Mouse (Mus musculus) CH12.LX (cell line): ENCODE measurements at regions not wholly inside any gene's neighbourhood (a gene's known extent, or its start where the extent isn't known, plus 50 kb on each side); places are given as distances from the start of the nearest gene placed in this dataset.

Experiments used
- DNase-seq: peaks from one replicate; pipeline ENCODE4 v3.0.0-alpha.2; 2013; ENCODE audit errors: extremely low read depth
- H3K27ac ChIP-seq: 2 replicates; pipeline ENCODE4 v1.5.1; 2012; ENCODE audit warnings: low read depth, mild to moderate bottlenecking, control low read depth, moderate library complexity; ENCODE audit not compliant: insufficient read depth
- H3K27me3 ChIP-seq: replicated peaks from 2 replicates; pipeline ENCODE3; 2012; ENCODE audit warnings: inconsistent platforms
- H3K36me3 ChIP-seq, 2 experiments: replicated peaks in 1 of 2; 2 replicates each; pipeline versions ENCODE3 to v1.6.1; 2012; ENCODE audit warnings: inconsistent platforms in 1 of 2, low read length in 1 of 2, mild to moderate bottlenecking in 1 of 2, mixed read lengths in 1 of 2, moderate library complexity in 1 of 2; ENCODE audit not compliant: control insufficient read depth in 1 of 2, insufficient read depth in 1 of 2
- H3K4me1 ChIP-seq, 2 experiments: 2 replicates each; pipeline ENCODE4 v1.6.1; 2012; ENCODE audit warnings: inconsistent platforms in 1 of 2, moderate library complexity in 1 of 2; ENCODE audit not compliant: insufficient read depth in 2 of 2, control insufficient read depth in 1 of 2
- H3K4me2 ChIP-seq: 2 replicates; pipeline ENCODE4 v1.6.1; 2012; ENCODE audit warnings: low read depth, mild to moderate bottlenecking, control low read depth; ENCODE audit not compliant: poor library complexity, insufficient read depth, severe bottlenecking
- H3K4me3 ChIP-seq, 3 experiments: fragments of 150-350 bp in 1 of 3; sonication (generic) in 1 of 3; replicated peaks in 1 of 3; 2 replicates each; pipeline versions ENCODE3 to v1.5.1; 2011 to 2012; ENCODE audit warnings: low read depth in 2 of 3, low read length in 2 of 3, mild to moderate bottlenecking in 2 of 3, moderate library complexity in 2 of 3, control low read depth in 1 of 3, improper control_type of control experiment in 1 of 3, inconsistent platforms in 1 of 3, mixed read lengths in 1 of 3; ENCODE audit not compliant: poor library complexity in 1 of 3
- H3K79me2 ChIP-seq: replicated peaks from 2 replicates; pipeline ENCODE4 v1.6.1; 2012; ENCODE audit warnings: mild to moderate bottlenecking, moderate library complexity; ENCODE audit not compliant: control insufficient read depth, poor library complexity, insufficient read depth, severe bottlenecking; ENCODE audit errors: extremely low read depth
- H3K9ac ChIP-seq: 2 replicates; pipeline ENCODE4 v1.6.1; 2012; ENCODE audit warnings: low read depth, mild to moderate bottlenecking, control low read depth, moderate library complexity; ENCODE audit not compliant: insufficient read depth
- H3K9me3 ChIP-seq: replicated peaks from 2 replicates; pipeline ENCODE3; 2012; ENCODE audit warnings: low read length, inconsistent platforms, mixed read lengths
- BHLHE40 ChIP-seq: IDR thresholded peaks from 2 replicates; pipeline ENCODE4 v1.6.1; 2011; ENCODE audit warnings: mild to moderate bottlenecking, low read depth, low read length, improper control_type of control experiment
- CHD1 ChIP-seq: IDR thresholded peaks from 2 replicates; pipeline ENCODE4 v1.6.1; 2012; ENCODE audit warnings: low read depth, low read length, improper control_type of control experiment, inconsistent platforms
- CHD2 ChIP-seq: IDR thresholded peaks from 2 replicates; pipeline ENCODE4 v1.6.1; 2011; ENCODE audit warnings: low read length, improper control_type of control experiment
- E2F4 ChIP-seq: IDR thresholded peaks from 2 replicates; pipeline ENCODE4 v1.6.1; 2011; ENCODE audit warnings: low read depth, low read length, improper control_type of control experiment; ENCODE audit not compliant: insufficient replicate concordance
- ELF1 ChIP-seq: IDR thresholded peaks from 2 replicates; pipeline ENCODE4 v1.6.1; 2014; ENCODE audit warnings: low read depth, mild to moderate bottlenecking, inconsistent platforms, low read length, improper control_type of control experiment
- EP300 ChIP-seq: IDR thresholded peaks from 2 replicates; pipeline ENCODE4 v1.6.1; 2011; ENCODE audit warnings: low read length, improper control_type of control experiment
- HCFC1 ChIP-seq: IDR thresholded peaks from 2 replicates; pipeline ENCODE4 v1.6.1; 2012; ENCODE audit warnings: low read depth, mild to moderate bottlenecking, inconsistent platforms, low read length, improper control_type of control experiment
- JUN ChIP-seq: IDR thresholded peaks from 2 replicates; pipeline ENCODE4 v1.6.1; 2011; ENCODE audit warnings: low read depth, mild to moderate bottlenecking, low read length, improper control_type of control experiment, moderate library complexity; ENCODE audit not compliant: insufficient read depth
- KAT2A ChIP-seq: IDR thresholded peaks from 2 replicates; pipeline ENCODE4 v1.6.1; 2012; ENCODE audit warnings: low read length, improper control_type of control experiment, inconsistent platforms; ENCODE audit not compliant: insufficient replicate concordance
- MEF2A ChIP-seq: IDR thresholded peaks from 2 replicates; pipeline ENCODE4 v1.6.1; 2014; ENCODE audit warnings: low read depth, mild to moderate bottlenecking, inconsistent platforms, low read length, improper control_type of control experiment, borderline replicate concordance
- MYC ChIP-seq: IDR thresholded peaks from 2 replicates; pipeline ENCODE4 v1.6.1; 2011; ENCODE audit warnings: low read depth, mild to moderate bottlenecking, improper control_type of control experiment, low read length
- POLR2A ChIP-seq: IDR thresholded peaks from 2 replicates; pipeline ENCODE4 v1.6.1; 2011; ENCODE audit warnings: low read depth, mild to moderate bottlenecking, improper control_type of control experiment, low read length
- POLR2AphosphoS2 ChIP-seq: IDR thresholded peaks from 2 replicates; pipeline ENCODE4 v1.6.1; 2011; ENCODE audit warnings: low read depth, low read length, improper control_type of control experiment
- RCOR1 ChIP-seq: conservative IDR thresholded peaks from 2 replicates; pipeline ENCODE4 v1.6.1; 2012; ENCODE audit warnings: low read depth, mild to moderate bottlenecking, inconsistent platforms, low read length, improper control_type of control experiment
- SIN3A ChIP-seq: IDR thresholded peaks from 2 replicates; pipeline ENCODE4 v1.6.1; 2012; ENCODE audit warnings: low read length, improper control_type of control experiment, inconsistent platforms
- SMC3 ChIP-seq: IDR thresholded peaks from 2 replicates; pipeline ENCODE4 v1.6.1; 2011; ENCODE audit warnings: low read depth, low read length, improper control_type of control experiment
- UBTF ChIP-seq: IDR thresholded peaks from 2 replicates; pipeline ENCODE4 v1.6.1; 2012; ENCODE audit warnings: low read depth, mild to moderate bottlenecking, inconsistent platforms, low read length, improper control_type of control experiment, moderate library complexity
- USF1 ChIP-seq: IDR thresholded peaks from 2 replicates; pipeline ENCODE4 v1.6.1; 2014; ENCODE audit warnings: low read depth, mild to moderate bottlenecking, inconsistent platforms, low read length, improper control_type of control experiment
- USF2 ChIP-seq: conservative IDR thresholded peaks from 2 replicates; pipeline ENCODE4 v1.6.1; 2011; ENCODE audit warnings: low read depth, low read length, improper control_type of control experiment
- ZC3H11A ChIP-seq: IDR thresholded peaks from 2 replicates; pipeline ENCODE4 v1.6.1; 2012; ENCODE audit warnings: low read depth, mild to moderate bottlenecking, inconsistent platforms, low read length, improper control_type of control experiment
- ZKSCAN1 ChIP-seq: IDR thresholded peaks from 2 replicates; pipeline ENCODE4 v1.6.1; 2012; ENCODE audit warnings: low read depth, inconsistent platforms, low read length, improper control_type of control experiment, borderline replicate concordance
- ZMIZ1 ChIP-seq: IDR thresholded peaks from 2 replicates; pipeline ENCODE4 v1.6.1; 2012; ENCODE audit warnings: low read depth, mild to moderate bottlenecking, inconsistent platforms, low read length, improper control_type of control experiment
- ZNF384 ChIP-seq: IDR thresholded peaks from 2 replicates; pipeline ENCODE4 v1.6.1; 2012; ENCODE audit warnings: low read depth, low read length, improper control_type of control experiment, inconsistent platforms
- dilution Hi-C: fragments of 300-500 bp; cut with MboI; formaldehyde crosslinking; loops from 2 replicates; pipeline ENCODE4 v1.14.3; 2020; ENCODE audit warnings: low sequenced_read_pairs; ENCODE audit not compliant: extremely low pct_unique_long_range_greater_than_20kb, extremely low pct_ligation_motif_present
- in situ Hi-C: fragments of 300-500 bp; cut with MboI; formaldehyde crosslinking; loops from 3 replicates; pipeline ENCODE4 v1.14.3; 2019; ENCODE audit warnings: low sequenced_read_pairs, low pct_ligation_motif_present, low pct_unique_long_range_greater_than_20kb, mixed read lengths

- Histone ChIP-seq H3K36me3 (no peaks in the 10 kb centered on the region), H3K4me2 (no peak overlapping the region), H3K27ac (no peak overlapping the region), H3K4me1 (no peaks in the 10 kb centered on the region), H3K4me3 (no peak overlapping the region), H3K79me2 (no peaks in the 10 kb centered on the region), H3K27me3 (no peaks in the 10 kb centered on the region), H3K9me3 (no peaks in the 10 kb centered on the region), H3K9ac (no peak overlapping the region)
- no peak for DNase-seq
- in situ Hi-C loops (no loop called here), dilution Hi-C loops (no loop called here)
- no peak for TF ChIP-seq ZKSCAN1
- TF ChIP-seq POLR2A, result no peak
- no peak for TF ChIP-seq ELF1
- TF ChIP-seq MEF2A, result no peak
- TF ChIP-seq KAT2A, result no peak
- TF ChIP-seq E2F4, result no peak
- no peak for TF ChIP-seq HCFC1
- no peak for TF ChIP-seq JUN
- no peak for TF ChIP-seq MYC
- TF ChIP-seq SIN3A, result no peak
- TF ChIP-seq CHD1, result no peak
- TF ChIP-seq BHLHE40, result no peak
- TF ChIP-seq ZNF384, result no peak
- no peak for TF ChIP-seq USF1
- no peak for TF ChIP-seq USF2
- no peak for TF ChIP-seq CHD2
- TF ChIP-seq UBTF, result no peak
- TF ChIP-seq RCOR1, result no peak
- no peak for TF ChIP-seq EP300
These were observed 321.4 kb upstream of the Pcdh7 start for GRCm38 (mm10) chr5:57396376-57396775.

GRCm38 (mm10) chr5:57418216-57418615 is 299.6 kb upstream of the Pcdh7 start:
- in situ Hi-C loops, result no loop called here
- H3K4me1 ChIP-seq, result no peaks in the 10 kb centered on the region
- no peaks in the 10 kb centered on the region for H3K79me2 ChIP-seq
- no peak overlapping the region for H3K9ac ChIP-seq
- no peak overlapping the region for H3K4me3 ChIP-seq
- no peaks in the 10 kb centered on the region for H3K27me3 ChIP-seq
- no peaks in the 10 kb centered on the region for H3K9me3 ChIP-seq
- TF ChIP-seq SMC3, result no peak
- no peak for TF ChIP-seq EP300
- no peak for TF ChIP-seq KAT2A
- TF ChIP-seq POLR2AphosphoS2, result no peak
- TF ChIP-seq ELF1, result no peak
- no peak for TF ChIP-seq ZMIZ1
- no peak for TF ChIP-seq ZC3H11A
- no peak for TF ChIP-seq MYC
- dilution Hi-C loops, result no loop called here
- H3K36me3 ChIP-seq, result no peaks in the 10 kb centered on the region
- no peak overlapping the region for H3K4me2 ChIP-seq
- no peak overlapping the region for H3K27ac ChIP-seq
- no peak for DNase-seq
